Mouse (Mus musculus) megakaryocyte, embryonic 14.5 days (primary cell): ENCODE data around the gene Myoc. TPM values are rescaled to one million over a fixed set of nuclear protein-coding genes. Genes with fewer than 3 reads are reported as not detected.
"Not testable (repeated sequence)": the region's sequence is repeated elsewhere in the genome, so short reads cannot be mapped to it uniquely, and the experiment has no call there.

Experiments
- H3K27me3 ChIP-seq: replicated peaks from 2 replicates; pipeline ENCODE3; 2012; ENCODE audit warnings: inconsistent platforms
- H3K36me3 ChIP-seq: replicated peaks from 2 replicates; pipeline ENCODE3; 2012; ENCODE audit warnings: low read length, inconsistent platforms, mixed read lengths
- H3K4me1 ChIP-seq: 2 replicates; pipeline ENCODE4 v1.6.1; 2012; ENCODE audit warnings: inconsistent platforms
- H3K4me3 ChIP-seq: replicated peaks from 2 replicates; pipeline ENCODE3; 2012; ENCODE audit warnings: moderate library complexity, mild to moderate bottlenecking, inconsistent platforms
- H3K9me3 ChIP-seq: 2 replicates; pipeline ENCODE4 v1.6.1; 2012; ENCODE audit warnings: inconsistent platforms
- FLI1 ChIP-seq: IDR thresholded peaks from 2 replicates; pipeline ENCODE4 v1.6.1; 2012; ENCODE audit warnings: low read length, inconsistent platforms, mixed read lengths
- GATA1 ChIP-seq: IDR thresholded peaks from 3 replicates; pipeline ENCODE4 v1.6.1; 2012; ENCODE audit warnings: mixed read lengths, low read length, inconsistent platforms, borderline replicate concordance
- polyA plus RNA-seq: library from polyadenylated mRNA; stranded (reverse); fragments of >175 nt; gene quantifications from 2 replicates; pipeline ENCODE4 v1.2.3, GENCODE M21; 2012; ENCODE audit warnings: low replicate concordance; ENCODE audit not compliant: insufficient read depth

The Myoc gene
- polyA plus RNA-seq, 1 experiment: not detected

- Histone ChIP-seq H3K4me1 (peaks cover 10% of the 10 kb centered on the region), H3K27me3 (no peaks in the 10 kb centered on the region), H3K36me3 (no peaks in the 10 kb centered on the region), H3K4me3 (no peak overlapping the region), H3K9me3 (peaks cover 6% of the 10 kb centered on the region; the same call in 1 of the 2 replicates)
- no peak for TF ChIP-seq GATA1
- TF ChIP-seq FLI1: no peak
These were observed 18.5 kb upstream of the Myoc start for GRCm38 (mm10) chr1:162620487-162620886.

- peaks cover 4% of the 10 kb centered on the region for H3K27me3 ChIP-seq
- no peaks in the 10 kb centered on the region for H3K36me3 ChIP-seq
- no peaks in the 10 kb centered on the region for H3K9me3 ChIP-seq
- TF ChIP-seq FLI1 (no peak), GATA1 (no peak)
- no peak overlapping the region for H3K4me3 ChIP-seq
- peaks cover 15% of the 10 kb centered on the region for H3K4me1 ChIP-seq
These were observed 15.1 kb upstream of the Myoc start for GRCm38 (mm10) chr1:162623895-162624294.

GRCm38 (mm10) chr1:162625229-162625628 lies 13.7 kb upstream of the Myoc start:
- Histone ChIP-seq H3K27me3 (peaks cover 4% of the 10 kb centered on the region), H3K36me3 (no peaks in the 10 kb centered on the region), H3K4me3 (peak overlapping the region; percentile 23), H3K4me1 (peaks cover 15% of the 10 kb centered on the region), H3K9me3 (no peaks in the 10 kb centered on the region)
- TF ChIP-seq GATA1: no peak
- TF ChIP-seq FLI1: no peak

- H3K4me1 ChIP-seq: peaks cover 15% of the 10 kb centered on the region
- not testable (repeated sequence) for H3K9me3 ChIP-seq, H3K36me3 ChIP-seq, H3K4me3 ChIP-seq, H3K27me3 ChIP-seq
These were observed 11.1 kb upstream of the Myoc start for GRCm38 (mm10) chr1:162627821-162628220.

GRCm38 (mm10) chr1:162628326-162628725 lies 10.6 kb upstream of the Myoc start:
- not testable (repeated sequence) for H3K27me3 ChIP-seq, H3K36me3 ChIP-seq, H3K4me3 ChIP-seq, H3K9me3 ChIP-seq
- peaks cover 15% of the 10 kb centered on the region for H3K4me1 ChIP-seq

GRCm38 (mm10) chr1:162635291-162635931 lies 3.5 kb upstream of the Myoc start:
- H3K27me3 ChIP-seq: peaks cover 11% of the 10 kb centered on the region
- H3K4me3 ChIP-seq, H3K36me3 ChIP-seq, H3K4me1 ChIP-seq: not testable (repeated sequence)
- peaks cover 12% of the 10 kb centered on the region for H3K9me3 ChIP-seq

- Histone ChIP-seq H3K27me3 (peaks cover 11% of the 10 kb centered on the region), H3K4me3 (no peak overlapping the region), H3K36me3 (no peaks in the 10 kb centered on the region), H3K9me3 (peaks cover 12% of the 10 kb centered on the region), H3K4me1 (no peaks in the 10 kb centered on the region)
- TF ChIP-seq GATA1 (no peak), FLI1 (no peak)
These were observed 2.4 kb upstream of the Myoc start for GRCm38 (mm10) chr1:162636516-162636915.

GRCm38 (mm10) chr1:162638535-162638934 lies 420 bp upstream of the Myoc start:
- no peak for TF ChIP-seq GATA1
- no peak for TF ChIP-seq FLI1

GRCm38 (mm10) chr1:162639861-162640260 lies 906 bp downstream of the Myoc start:
- H3K4me1 ChIP-seq: no peaks in the 10 kb centered on the region
- no peaks in the 10 kb centered on the region for H3K36me3 ChIP-seq
- TF ChIP-seq GATA1: no peak
- TF ChIP-seq FLI1: no peak
- no peak overlapping the region for H3K4me3 ChIP-seq
- H3K27me3 ChIP-seq: peaks cover 18% of the 10 kb centered on the region
- no peaks in the 10 kb centered on the region for H3K9me3 ChIP-seq

More at GRCm38 (mm10) chr1:162638535-162638934, 420 bp upstream of the Myoc start:
- Histone ChIP-seq H3K36me3 (no peaks in the 10 kb centered on the region), H3K4me3 (no peak overlapping the region), H3K9me3 (peaks cover 8% of the 10 kb centered on the region), H3K27me3 (peaks cover 13% of the 10 kb centered on the region), H3K4me1 (no peaks in the 10 kb centered on the region)

GRCm38 (mm10) chr1:162642591-162642990 lies 3.6 kb downstream of the Myoc start:
- TF ChIP-seq GATA1 (no peak), FLI1 (no peak)
- peaks cover 14% of the 10 kb centered on the region for H3K27me3 ChIP-seq
- no peaks in the 10 kb centered on the region for H3K9me3 ChIP-seq
- no peaks in the 10 kb centered on the region for H3K4me1 ChIP-seq
- H3K36me3 ChIP-seq: no peaks in the 10 kb centered on the region
- no peak overlapping the region for H3K4me3 ChIP-seq

- Histone ChIP-seq H3K4me1 (no peaks in the 10 kb centered on the region), H3K36me3 (no peaks in the 10 kb centered on the region)
- no peak for TF ChIP-seq GATA1
- TF ChIP-seq FLI1: no peak
These were observed 4.8 kb downstream of the Myoc start for GRCm38 (mm10) chr1:162643752-162644151.

More at GRCm38 (mm10) chr1:162643752-162644151, 4.8 kb downstream of the Myoc start:
- H3K9me3 ChIP-seq: no peaks in the 10 kb centered on the region
- no peak overlapping the region for H3K4me3 ChIP-seq
- H3K27me3 ChIP-seq: peaks cover 16% of the 10 kb centered on the region
